Mouse (Mus musculus): Measurements from ENCODE around the gene Insl6. TPM values are rescaled to one million over a fixed set of nuclear protein-coding genes. Genes with fewer than 3 reads are reported as not detected.

Gene Insl6
- total and polyA plus RNA-seq, 3 experiments: 5.1 to 11.2 (median 8.5) TPM

DNA sequence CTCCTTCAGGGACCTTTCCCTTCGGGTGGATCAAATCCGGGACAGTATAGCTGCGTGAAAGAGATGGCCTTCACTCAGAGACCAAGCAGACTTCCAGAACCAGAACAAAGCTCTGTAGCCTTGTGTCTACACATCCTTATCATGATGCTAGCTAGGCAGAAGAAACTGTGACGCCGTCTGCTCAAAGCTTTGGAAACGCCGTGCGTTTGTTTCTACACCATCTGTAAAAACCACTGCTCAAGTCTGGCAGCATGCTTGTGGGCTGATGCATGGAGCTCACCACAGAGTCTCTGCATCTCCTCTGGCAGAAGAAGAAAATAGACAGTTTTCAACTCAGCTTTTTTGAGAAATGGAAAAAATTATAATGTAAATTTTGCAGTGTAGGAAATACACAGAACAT, 13.4 kb downstream of the Insl6 start:
- H3K79me2 ChIP-seq (replicated peaks; ENCODE audit: control insufficient read depth, extremely low read depth, insufficient read depth, poor library complexity, severe bottlenecking): no peaks in the 10 kb centered on the region
- H3K36me3 ChIP-seq (replicated peaks in 1 of 2; ENCODE audit: control insufficient read depth in 1 of 2, insufficient read depth in 1 of 2, low read length in 1 of 2): peaks cover 7 to 26% of the 10 kb centered on the region in 2 experiments
- H3K4me3 ChIP-seq (replicated peaks in 1 of 3; ENCODE audit: low read depth in 2 of 3, low read length in 2 of 3, poor library complexity in 1 of 3): no peak overlapping the region
- dilution Hi-C loops (cut with MboI; ENCODE audit: extremely low pct_ligation_motif_present, extremely low pct_unique_long_range_greater_than_20kb, low sequenced_read_pairs) (no loop called here), in situ Hi-C loops (cut with MboI; ENCODE audit: low pct_ligation_motif_present, low pct_unique_long_range_greater_than_20kb, low sequenced_read_pairs) (no loop called here)
- peaks cover 5% of the 10 kb centered on the region for H3K9me3 ChIP-seq (replicated peaks; ENCODE audit: low read length)
- no peak overlapping the region for H3K27ac ChIP-seq (ENCODE audit: insufficient read depth, low read depth)
- no peak overlapping the region for H3K4me2 ChIP-seq (ENCODE audit: insufficient read depth, low read depth, poor library complexity, severe bottlenecking)
- no peaks in the 10 kb centered on the region for H3K27me3 ChIP-seq (replicated peaks)
- H3K9ac ChIP-seq (ENCODE audit: insufficient read depth, low read depth): no peak overlapping the region
- TF ChIP-seq MAFK (IDR thresholded peaks at IDR 0.05; ENCODE audit: insufficient replicate concordance, low read length) (no peak), BHLHE40 (IDR thresholded peaks at IDR 0.05; ENCODE audit: low read depth, low read length) (no peak), EP300 (IDR thresholded peaks at IDR 0.05; ENCODE audit: low read length) (no peak), CTCF (conservative IDR thresholded peaks at IDR 0.05 in 1 of 2, IDR thresholded peaks at IDR 0.05 in 1 of 2; ENCODE audit: low read depth in 2 of 2, low read length in 2 of 2) (no peak), E2F4 (IDR thresholded peaks at IDR 0.05; ENCODE audit: insufficient replicate concordance, low read depth, low read length) (no peak), TCF12 (IDR thresholded peaks at IDR 0.05; ENCODE audit: low read depth, low read length) (no peak), POLR2A (IDR thresholded peaks at IDR 0.05; ENCODE audit: low read depth, low read length) (no peak), HCFC1 (IDR thresholded peaks at IDR 0.05; ENCODE audit: low read depth, low read length) (no peak), ZC3H11A (IDR thresholded peaks at IDR 0.05; ENCODE audit: low read depth, low read length) (no peak), RAD21 (IDR thresholded peaks at IDR 0.05; ENCODE audit: low read depth, low read length) (no peak), ZKSCAN1 (IDR thresholded peaks at IDR 0.05; ENCODE audit: borderline replicate concordance, low read depth, low read length) (no peak), POLR2AphosphoS2 (IDR thresholded peaks at IDR 0.05; ENCODE audit: low read depth, low read length) (no peak), USF1 (IDR thresholded peaks at IDR 0.05; ENCODE audit: low read depth, low read length) (no peak), KAT2A (IDR thresholded peaks at IDR 0.05; ENCODE audit: insufficient replicate concordance, low read length) (no peak), UBTF (IDR thresholded peaks at IDR 0.05; ENCODE audit: low read depth, low read length) (no peak), ELF1 (IDR thresholded peaks at IDR 0.05; ENCODE audit: low read depth, low read length) (no peak), TBP (conservative IDR thresholded peaks at IDR 0.05; ENCODE audit: low read depth, low read length) (no peak), SMC3 (IDR thresholded peaks at IDR 0.05; ENCODE audit: low read depth, low read length) (no peak), PAX5 (IDR thresholded peaks at IDR 0.05; ENCODE audit: low read length) (no peak), JUN (IDR thresholded peaks at IDR 0.05; ENCODE audit: insufficient read depth, low read depth, low read length) (no peak)
- no peak for DNase-seq (ENCODE audit: extremely low read depth)
- no peaks in the 10 kb centered on the region for H3K4me1 ChIP-seq (ENCODE audit: control insufficient read depth in 1 of 2, insufficient read depth in 2 of 2)

DNA sequence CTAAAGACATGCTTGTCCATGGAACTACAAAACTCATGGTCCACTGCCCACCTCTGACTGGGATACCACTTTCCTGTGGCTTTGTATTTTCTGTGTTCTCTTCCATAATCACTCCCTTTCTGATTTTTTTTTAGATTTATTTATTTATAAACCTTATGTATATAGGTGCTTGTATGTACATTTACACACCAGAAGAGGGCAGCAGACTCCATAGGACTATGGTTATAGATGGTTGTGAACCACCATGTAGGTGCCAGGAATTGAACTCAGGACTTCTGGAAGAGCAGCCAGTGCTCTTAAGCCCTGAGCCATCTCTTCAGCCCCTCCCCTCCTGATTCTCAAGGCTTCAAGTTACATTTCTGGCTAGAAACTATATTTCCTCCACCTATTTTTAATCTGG, 16.3 kb downstream of the Insl6 start:
- H3K36me3 ChIP-seq (replicated peaks in 1 of 2; ENCODE audit: control insufficient read depth in 1 of 2, insufficient read depth in 1 of 2, low read length in 1 of 2): peaks cover 7 to 28% of the 10 kb centered on the region in 2 experiments

More for the DNA sequence above, 16.3 kb downstream of the Insl6 start:
- Histone ChIP-seq H3K79me2 (replicated peaks; ENCODE audit: control insufficient read depth, extremely low read depth, insufficient read depth, poor library complexity, severe bottlenecking) (no peaks in the 10 kb centered on the region), H3K27me3 (replicated peaks) (no peaks in the 10 kb centered on the region), H3K4me1 (ENCODE audit: control insufficient read depth in 1 of 2, insufficient read depth in 2 of 2) (no peaks in the 10 kb centered on the region), H3K9me3 (replicated peaks; ENCODE audit: low read length) (no peaks in the 10 kb centered on the region), H3K4me3 (replicated peaks in 1 of 3; ENCODE audit: low read depth in 2 of 3, low read length in 2 of 3, poor library complexity in 1 of 3) (no peak overlapping the region), H3K27ac (ENCODE audit: insufficient read depth, low read depth) (no peak overlapping the region), H3K9ac (ENCODE audit: insufficient read depth, low read depth) (no peak overlapping the region), H3K4me2 (ENCODE audit: insufficient read depth, low read depth, poor library complexity, severe bottlenecking) (no peak overlapping the region)
- DNase-seq (ENCODE audit: extremely low read depth): no peak
- dilution Hi-C loops (cut with MboI; ENCODE audit: extremely low pct_ligation_motif_present, extremely low pct_unique_long_range_greater_than_20kb, low sequenced_read_pairs): no loop called here
- in situ Hi-C loops (cut with MboI; ENCODE audit: low pct_ligation_motif_present, low pct_unique_long_range_greater_than_20kb, low sequenced_read_pairs): no loop called here
- TF ChIP-seq SMC3 (IDR thresholded peaks at IDR 0.05; ENCODE audit: low read depth, low read length): peak; percentile 18; the same call in 1 of the 2 replicates
- peak; percentile 22 for TF ChIP-seq RAD21 (IDR thresholded peaks at IDR 0.05; ENCODE audit: low read depth, low read length)
- no peak for TF ChIP-seq MAFK (IDR thresholded peaks at IDR 0.05; ENCODE audit: insufficient replicate concordance, low read length)
- TF ChIP-seq CTCF (conservative IDR thresholded peaks at IDR 0.05 in 1 of 2, IDR thresholded peaks at IDR 0.05 in 1 of 2; ENCODE audit: low read depth in 2 of 2, low read length in 2 of 2): peak in 1 of 2 experiments; percentile 22; a peak in 2 of 4 replicates

Data from CH12.LX (cell line).